Mouse (Mus musculus) right cerebral cortex, postnatal 36 days (tissue): Measurements from ENCODE around the gene Myo5c.

Source experiments
- DNase-seq, 2 experiments: peaks; one replicate each; pipeline ENCODE4 v3.0.0; 2022; ENCODE audit warnings: low spot score in 2 of 2, mixed read lengths in 1 of 2

Gene Myo5c

GRCm38 (mm10) chr9:75322099-75322885 lies 90.5 kb downstream of the Myo5c start:
- peak in 1 of 2 experiments; percentile 62 for DNase-seq

GRCm38 (mm10) chr9:75328047-75328446 lies 96.2 kb downstream of the Myo5c start:
- DNase-seq = no peak

- DNase-seq = peak; percentile 61 to 72
Measured at GRCm38 (mm10) chr9:75330821-75331220, 99.0 kb downstream of the Myo5c start.

DNA sequence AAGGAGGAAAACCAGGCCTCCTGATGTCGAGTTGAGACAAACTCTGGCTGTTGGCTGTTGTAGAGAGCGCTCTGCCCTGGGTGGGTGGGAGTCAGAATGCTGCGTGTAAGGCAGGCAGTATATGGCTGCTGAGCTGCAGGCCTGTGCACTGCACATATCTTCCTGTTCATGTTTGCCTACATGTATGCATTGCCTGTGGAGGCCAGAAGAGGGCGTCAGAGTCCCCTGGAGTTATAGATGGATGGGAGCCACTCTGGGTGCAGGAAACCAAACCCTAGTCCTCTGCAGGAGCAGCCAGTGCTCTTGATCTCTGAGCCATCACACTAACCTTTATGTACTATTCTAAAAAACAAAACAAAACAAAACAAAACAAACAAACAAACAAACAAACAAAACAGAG lies 102.6 kb downstream of the Myo5c start:
- no peak for DNase-seq

DNA sequence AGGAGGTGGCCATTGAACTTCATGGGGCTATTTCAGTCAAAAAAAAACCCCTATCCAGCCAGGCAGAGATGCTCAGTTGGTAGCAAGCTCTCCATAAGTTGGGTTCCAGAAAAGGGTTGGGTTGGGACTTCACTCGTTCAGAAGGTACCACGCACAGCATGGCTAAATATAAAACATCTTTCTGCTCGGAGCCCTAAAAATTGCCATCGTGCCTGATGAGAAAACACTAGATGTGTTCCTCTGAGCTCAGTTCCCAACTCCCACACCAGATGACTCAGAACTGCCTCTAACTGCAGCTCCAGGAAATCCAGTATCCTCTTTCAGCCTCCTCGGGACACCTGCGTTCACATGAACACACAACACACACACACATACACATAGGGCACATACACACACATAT lies 106.2 kb downstream of the Myo5c start:
- DNase-seq = peak; percentile 78 to 92

GRCm38 (mm10) chr9:75342433-75342832 lies 110.6 kb downstream of the Myo5c start:
- no peak for DNase-seq

DNA sequence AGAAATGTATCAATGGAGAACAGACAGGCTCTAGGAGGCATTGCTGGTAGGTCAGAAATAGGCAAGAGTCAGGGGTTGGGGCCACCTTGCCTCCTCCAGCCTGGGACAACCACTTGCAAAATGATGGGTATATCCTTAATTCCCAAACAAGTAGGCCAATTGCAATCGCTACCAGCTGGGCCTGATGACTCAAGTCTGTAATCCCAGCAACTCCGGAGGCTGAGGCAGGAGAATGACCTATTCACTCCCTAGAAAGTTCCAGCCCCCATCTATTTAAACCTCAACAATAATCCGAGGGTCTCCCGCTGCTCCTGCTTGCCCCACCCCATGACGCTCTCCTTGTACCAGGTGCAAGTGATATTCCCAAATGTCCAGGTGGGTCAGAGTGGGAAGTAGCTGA lies 115.6 kb downstream of the Myo5c start, which contains the start of gene Bcl2l10:
TSS of gene Bcl2l10 (plus strand) at position 301 of the 400 bp plus-strand sequence.
- no peak for DNase-seq

DNA sequence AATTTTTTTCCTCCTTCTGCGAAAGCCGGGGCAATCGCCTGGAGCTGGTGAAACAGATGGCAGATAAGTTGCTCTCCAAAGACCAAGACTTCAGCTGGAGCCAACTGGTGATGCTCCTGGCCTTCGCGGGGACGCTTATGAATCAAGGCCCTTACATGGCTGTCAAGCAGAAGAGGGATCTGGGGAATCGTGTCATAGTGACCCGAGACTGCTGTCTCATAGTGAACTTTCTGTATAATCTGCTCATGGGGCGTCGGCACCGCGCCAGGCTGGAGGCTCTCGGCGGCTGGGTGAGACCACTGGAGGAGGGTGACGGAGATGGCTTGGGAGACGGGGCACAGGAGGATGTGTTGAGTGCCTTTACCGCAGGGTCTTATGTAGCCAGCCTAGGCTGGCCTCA lies 116.2 kb downstream of the Myo5c start:
- no peak for DNase-seq

DNA sequence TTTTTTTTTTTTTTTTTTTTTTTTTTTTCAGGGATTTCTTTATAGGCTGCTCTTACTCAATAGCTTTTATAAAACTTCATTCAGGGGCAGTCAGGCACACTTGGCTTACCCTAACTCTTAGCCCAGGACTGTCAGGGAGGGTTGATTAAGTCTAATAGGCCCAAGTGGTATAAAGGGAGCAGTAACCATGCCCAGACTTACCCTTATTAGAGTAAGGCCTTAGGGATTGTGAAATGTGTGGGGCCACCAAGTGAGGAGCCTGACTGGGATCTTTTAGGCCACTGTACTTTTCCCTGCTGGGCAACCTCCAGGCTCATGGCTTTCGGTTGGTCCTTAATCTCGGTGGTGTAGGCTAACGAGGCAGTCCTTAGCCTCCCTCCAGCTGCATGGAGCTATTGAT lies 116.8 kb downstream of the Myo5c start:
- no peak for DNase-seq

DNA sequence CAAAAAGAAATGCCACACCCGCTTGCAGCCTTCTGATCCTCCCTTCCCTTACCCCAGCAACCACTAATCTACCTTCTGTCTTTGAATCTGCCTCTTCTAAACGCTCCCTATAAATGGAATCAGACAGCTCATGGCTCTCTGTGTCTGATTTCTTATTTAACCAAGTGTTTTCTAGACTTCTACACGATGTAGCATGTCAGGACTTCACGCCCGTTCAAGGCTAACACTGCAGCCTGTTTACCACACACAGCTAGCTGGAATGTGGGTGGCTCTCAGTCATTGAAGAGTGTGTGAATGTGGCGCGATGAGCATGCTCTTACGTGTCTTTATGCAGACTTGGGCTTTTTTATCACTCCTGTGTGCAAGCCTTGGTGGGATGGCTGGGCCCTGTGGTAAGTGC lies 121.3 kb downstream of the Myo5c start:
- no peak for DNase-seq
